Mouse (Mus musculus) lung, embryonic 14.5 days (tissue): ENCODE results near the gene Camkv. TPM values are rescaled to one million over a fixed set of nuclear protein-coding genes. Genes with fewer than 3 reads are reported as not detected.

Source experiments
- ATAC-seq: fragments of 200-750 bp; cut with Nextera tagmentation; 2 replicates; pipeline ENCODE4 v1.8.0; 2017; ENCODE audit warnings: mild to moderate bottlenecking, moderate TSS enrichment, moderate library complexity; ENCODE audit not compliant: insufficient read depth
- DNase-seq: peaks from one replicate; pipeline ENCODE4 v3.0.0-alpha.2; 2015
- H3K27ac ChIP-seq: fragments of 300-500 bp; sonication (generic); 2 replicates; pipeline ENCODE4 v1.5.1; 2014; ENCODE audit warnings: low read depth, mild to moderate bottlenecking, moderate library complexity
- H3K27me3 ChIP-seq: fragments of 300-500 bp; sonication (generic); 2 replicates; pipeline ENCODE4 v1.6.1; 2014; ENCODE audit warnings: low read length, control low read depth; ENCODE audit not compliant: insufficient read depth
- H3K36me3 ChIP-seq: fragments of 300-500 bp; sonication (generic); 2 replicates; pipeline ENCODE4 v1.6.1; 2014; ENCODE audit warnings: control low read depth; ENCODE audit not compliant: insufficient read depth
- H3K4me1 ChIP-seq: fragments of 300-500 bp; sonication (generic); 2 replicates; pipeline ENCODE4 v1.6.1; 2014; ENCODE audit warnings: antibody characterized with exemption, control low read depth; ENCODE audit not compliant: insufficient read depth
- H3K4me2 ChIP-seq: fragments of 300-500 bp; sonication (generic); 2 replicates; pipeline ENCODE4 v1.6.1; 2014; ENCODE audit warnings: mild to moderate bottlenecking
- H3K4me3 ChIP-seq: fragments of 300-500 bp; sonication (generic); 2 replicates; pipeline ENCODE4 v1.5.1; 2014; ENCODE audit warnings: low read depth, low read length
- H3K9ac ChIP-seq: fragments of 300-500 bp; sonication (generic); 2 replicates; pipeline ENCODE4 v1.6.1; 2014
- H3K9me3 ChIP-seq: fragments of 300-500 bp; sonication (generic); 2 replicates; pipeline ENCODE4 v1.6.1; 2016; ENCODE audit warnings: low read depth, low read length, control low read depth
- CTCF ChIP-seq: IDR thresholded peaks from 2 replicates; pipeline ENCODE4 v1.5.1; 2016; ENCODE audit warnings: antibody characterized with exemption, low read depth
- WGBS: fragments of 180-500 bp; shearing (Covaris S2); extraction: QIAGEN DNeasy Blood & Tissue Kit; methylation state at CpG from one replicate; pipeline ENCODE4 v1.1.7; 2014; 5-methylcytosine and 5-hydroxymethylcytosine counted together
- polyA plus RNA-seq: library from polyadenylated mRNA; unstranded; fragments of >200 nt; fragmentation: Nextera tagmentation; extraction: Ambion mirVana; gene quantifications from 2 replicates; pipeline ENCODE4 v1.2.1, GENCODE M21; 2014

Camkv gene
- polyA plus RNA-seq, 1 experiment from 2014 or later: 2.7 TPM

- H3K27ac ChIP-seq: no peak overlapping the region
Observed at GRCm38 (mm10) chr9:107934146-107934545, 1.3 kb upstream of the Camkv start.

GRCm38 (mm10) chr9:107935790-107936214, 328 bp downstream of the Camkv start:
- H3K4me1 ChIP-seq: no peaks in the 10 kb centered on the region; the same call in 1 of the 2 replicates
- peak overlapping the region; percentile 50 for H3K4me3 ChIP-seq
- peak overlapping the region; percentile 58 for H3K9ac ChIP-seq
- no peaks in the 10 kb centered on the region for H3K36me3 ChIP-seq
- peak; percentile 48; the same call in 1 of the 2 replicates for ATAC-seq
- DNase-seq: peak; percentile 56
- H3K9me3 ChIP-seq: no peaks in the 10 kb centered on the region
- no peak overlapping the region for H3K27ac ChIP-seq
- WGBS: under 1% methylated on average over 41 of the region's 41 CpGs
- H3K4me2 ChIP-seq: peak overlapping the region; percentile 95
- no peak for TF ChIP-seq CTCF
- H3K27me3 ChIP-seq: peaks cover 16% of the 10 kb centered on the region; the same call in 1 of the 2 replicates

More at GRCm38 (mm10) chr9:107934146-107934545, 1.3 kb upstream of the Camkv start:
- no peak overlapping the region for H3K4me3 ChIP-seq
- H3K36me3 ChIP-seq: no peaks in the 10 kb centered on the region
- no peaks in the 10 kb centered on the region; the same call in 1 of the 2 replicates for H3K4me1 ChIP-seq
- H3K4me2 ChIP-seq: no peak overlapping the region
- ATAC-seq: no peak
- no peak for TF ChIP-seq CTCF
- no peak overlapping the region for H3K9ac ChIP-seq
- WGBS: 85% methylated on average over 11 of the region's 11 CpGs
- no peak for DNase-seq
- H3K9me3 ChIP-seq: no peaks in the 10 kb centered on the region
- peaks cover 16% of the 10 kb centered on the region; the same call in 1 of the 2 replicates for H3K27me3 ChIP-seq

- Histone ChIP-seq H3K9me3 (no peaks in the 10 kb centered on the region), H3K36me3 (no peaks in the 10 kb centered on the region), H3K27me3 (peaks cover 16% of the 10 kb centered on the region; the same call in 1 of the 2 replicates), H3K9ac (peak overlapping the region; percentile 58), H3K4me3 (peak overlapping the region; percentile 50), H3K4me1 (no peaks in the 10 kb centered on the region; the same call in 1 of the 2 replicates), H3K27ac (no peak overlapping the region), H3K4me2 (peak overlapping the region; percentile 95)
- WGBS: 3% methylated on average over 29 of the region's 29 CpGs
- ATAC-seq: peak; percentile 47; the same call in 1 of the 2 replicates
- peak; percentile 19 for DNase-seq
- TF ChIP-seq CTCF: no peak
Observed at GRCm38 (mm10) chr9:107936215-107936822, 845 bp downstream of the Camkv start.

GRCm38 (mm10) chr9:107936831-107937230, 1.4 kb downstream of the Camkv start:
- 17% methylated on average over 3 of the region's 3 CpGs for WGBS
- peak overlapping the region; percentile 95 for H3K4me2 ChIP-seq
- peak overlapping the region; percentile 50 for H3K4me3 ChIP-seq
- H3K9me3 ChIP-seq: no peaks in the 10 kb centered on the region
- H3K27me3 ChIP-seq: peaks cover 16% of the 10 kb centered on the region; the same call in 1 of the 2 replicates
- no peak for TF ChIP-seq CTCF
- no peak for ATAC-seq
- H3K4me1 ChIP-seq: no peaks in the 10 kb centered on the region; the same call in 1 of the 2 replicates
- no peaks in the 10 kb centered on the region for H3K36me3 ChIP-seq
- no peak for DNase-seq
- peak overlapping the region; percentile 58; the same call in 1 of the 2 replicates for H3K9ac ChIP-seq
- no peak overlapping the region for H3K27ac ChIP-seq

GRCm38 (mm10) chr9:107947241-107948194, 12.0 kb downstream of the Camkv start:
- ATAC-seq (no peak), DNase-seq (no peak)
- Histone ChIP-seq H3K27ac (no peak overlapping the region), H3K36me3 (no peaks in the 10 kb centered on the region), H3K9me3 (no peaks in the 10 kb centered on the region), H3K4me3 (no peak overlapping the region), H3K27me3 (no peaks in the 10 kb centered on the region), H3K4me1 (peaks cover 6% of the 10 kb centered on the region; the same call in 1 of the 2 replicates), H3K4me2 (no peak overlapping the region), H3K9ac (no peak overlapping the region)
- WGBS: 80% methylated on average over 31 of the region's 31 CpGs
- TF ChIP-seq CTCF: no peak

GRCm38 (mm10) chr9:107949184-107949921, 13.9 kb downstream of the Camkv start:
- H3K4me3 ChIP-seq: no peak overlapping the region
- no peak overlapping the region for H3K27ac ChIP-seq
- no peaks in the 10 kb centered on the region for H3K36me3 ChIP-seq
- H3K9ac ChIP-seq: no peak overlapping the region
- ATAC-seq: no peak
- DNase-seq: no peak
- H3K4me1 ChIP-seq: peaks cover 6% of the 10 kb centered on the region; the same call in 1 of the 2 replicates
- H3K27me3 ChIP-seq: no peaks in the 10 kb centered on the region
- WGBS: 84% methylated on average over 13 of the region's 13 CpGs
- no peak for TF ChIP-seq CTCF
- no peak overlapping the region for H3K4me2 ChIP-seq
- H3K9me3 ChIP-seq: no peaks in the 10 kb centered on the region
